Mouse (Mus musculus) olfactory bulb, adult 2 months (tissue): ENCODE measurements around the gene Hist1h3a.
"Not testable (repeated sequence)": the region's sequence is repeated elsewhere in the genome, so short reads cannot be mapped to it uniquely, and the experiment has no call there.

Source experiments
- CTCF ChIP-seq: fragments of 200-500 bp; IDR thresholded peaks from 2 replicates; pipeline ENCODE4 v1.5.1; 2012; ENCODE audit warnings: low read depth, mild to moderate bottlenecking, low read length, moderate library complexity; ENCODE audit not compliant: insufficient read depth
- POLR2A ChIP-seq: fragments of 200-500 bp; IDR thresholded peaks from 2 replicates; pipeline ENCODE4 v1.6.1; 2012; ENCODE audit warnings: mild to moderate bottlenecking, low read depth, low read length, moderate library complexity; ENCODE audit not compliant: insufficient read depth

- not testable (repeated sequence) for TF ChIP-seq CTCF, POLR2A
Observed at GRCm38 (mm10) chr13:23717593-23718245, 44.5 kb downstream of the Hist1h3a start.
